Mouse (Mus musculus) lung, adult 2 months (tissue): ENCODE data around the gene Gm7544. TPM values are rescaled to one million over a fixed set of nuclear protein-coding genes. Genes with fewer than 3 reads are reported as not detected.
"Not testable (repeated sequence)": the region's sequence is repeated elsewhere in the genome, so short reads cannot be mapped to it uniquely, and the experiment has no call there.

ENCODE experiments used
- DNase-seq: peaks from one replicate; pipeline ENCODE4 v3.0.0; 2022
- H3K4me1 ChIP-seq: fragments of 200-500 bp; 2 replicates; pipeline ENCODE4 v1.6.1; 2011; ENCODE audit warnings: low read length; ENCODE audit not compliant: control insufficient read depth, insufficient read depth
- H3K4me3 ChIP-seq: fragments of 200-500 bp; replicated peaks from 2 replicates; pipeline ENCODE3; 2011; ENCODE audit warnings: low read depth, mild to moderate bottlenecking, control low read depth, low read length; ENCODE audit errors: extremely low read depth
- CTCF ChIP-seq: fragments of 200-500 bp; IDR thresholded peaks from 2 replicates; pipeline ENCODE4 v1.5.1; 2011; ENCODE audit warnings: mild to moderate bottlenecking, low read length, control low read depth; ENCODE audit not compliant: insufficient read depth
- POLR2A ChIP-seq: fragments of 200-500 bp; IDR thresholded peaks from 2 replicates; pipeline ENCODE4 v1.6.1; 2011; ENCODE audit warnings: low read depth, mild to moderate bottlenecking, control low read depth, low read length, borderline replicate concordance; ENCODE audit errors: extremely low read depth
- WGBS: fragments of 180-500 bp; shearing (Covaris S2); methylation state at CpG from one replicate; pipeline ENCODE4 v1.1.7; 2018; 5-methylcytosine and 5-hydroxymethylcytosine counted together
- polyA plus RNA-seq: library from polyadenylated mRNA; depleted of rRNA; stranded (reverse); fragments of >200 nt; gene quantifications from 2 replicates; pipeline ENCODE4 v1.2.3, GENCODE M21; 2012; rRNA removed

The Gm7544 gene
- not detected in 2 replicates for polyA plus RNA-seq

- H3K4me3 ChIP-seq, DNase-seq, H3K4me1 ChIP-seq: not testable (repeated sequence)
Observed at GRCm38 (mm10) chr1:82955913-82956312, at the start of gene Gm7544. Gm7544 (minus strand) TSS chr1:82956013.

GRCm38 (mm10) chr1:83000306-83000705 lies 44.5 kb upstream of the Gm7544 start, which contains the start of gene Gm47959:
Gm47959 (plus strand) TSS chr1:83000548.
- not testable (repeated sequence) for H3K4me3 ChIP-seq, DNase-seq, H3K4me1 ChIP-seq
- 97% methylated on average over 9 of the region's 9 CpGs for WGBS

GRCm38 (mm10) chr1:82993947-82994346 lies 38.1 kb upstream of the Gm7544 start:
- TF ChIP-seq POLR2A (no peak), CTCF (no peak)
- Histone ChIP-seq H3K4me1 (no peaks in the 10 kb centered on the region), H3K4me3 (no peak overlapping the region)
- no peak for DNase-seq
- WGBS = 89% methylated on average over 3 of the region's 3 CpGs

GRCm38 (mm10) chr1:82992093-82992492 lies 36.3 kb upstream of the Gm7544 start:
- Histone ChIP-seq H3K4me3 (no peak overlapping the region), H3K4me1 (peaks cover 2% of the 10 kb centered on the region; the same call in 1 of the 2 replicates)
- 84% methylated on average over 6 of the region's 6 CpGs for WGBS
- no peak for DNase-seq
- TF ChIP-seq CTCF = no peak
- no peak for TF ChIP-seq POLR2A

- Histone ChIP-seq H3K4me3 (no peak overlapping the region), H3K4me1 (peaks cover 2% of the 10 kb centered on the region; the same call in 1 of the 2 replicates)
- TF ChIP-seq CTCF (no peak), POLR2A (no peak)
- WGBS = 89% methylated on average over 3 of the region's 3 CpGs
- DNase-seq = no peak
Observed at GRCm38 (mm10) chr1:82991596-82991995, 35.8 kb upstream of the Gm7544 start.

- TF ChIP-seq POLR2A (no peak), CTCF (no peak)
- H3K4me1 ChIP-seq = peaks cover 2% of the 10 kb centered on the region; the same call in 1 of the 2 replicates
- DNase-seq = no peak
- H3K4me3 ChIP-seq = no peak overlapping the region
- 66% methylated on average over 4 of the region's 4 CpGs for WGBS
Observed at GRCm38 (mm10) chr1:82991062-82991461, 35.2 kb upstream of the Gm7544 start.

- TF ChIP-seq POLR2A (no peak), CTCF (peak; percentile 58; the same call in 1 of the 2 replicates)
- peaks cover 2% of the 10 kb centered on the region; the same call in 1 of the 2 replicates for H3K4me1 ChIP-seq
- DNase-seq = no peak
- H3K4me3 ChIP-seq = no peak overlapping the region
- 20% methylated on average over 4 of the region's 4 CpGs for WGBS
Observed at GRCm38 (mm10) chr1:82987530-82988198, 31.9 kb upstream of the Gm7544 start.

- no peak for DNase-seq
- TF ChIP-seq POLR2A (no peak), CTCF (no peak)
- WGBS = 85% methylated on average over 6 of the region's 6 CpGs
- peaks cover 2% of the 10 kb centered on the region; the same call in 1 of the 2 replicates for H3K4me1 ChIP-seq
- H3K4me3 ChIP-seq = no peak overlapping the region
Observed at GRCm38 (mm10) chr1:82986738-82987137, 30.9 kb upstream of the Gm7544 start.

- Histone ChIP-seq H3K4me1 (peaks cover 15% of the 10 kb centered on the region), H3K4me3 (no peak overlapping the region)
- no peak for DNase-seq
- TF ChIP-seq CTCF (no peak), POLR2A (no peak)
Observed at GRCm38 (mm10) chr1:82977840-82978239, 22.0 kb upstream of the Gm7544 start.

- 43% methylated on average over 5 of the region's 5 CpGs for WGBS
- no peak for DNase-seq
- H3K4me1 ChIP-seq = peaks cover 20% of the 10 kb centered on the region
- TF ChIP-seq POLR2A (no peak), CTCF (no peak)
- H3K4me3 ChIP-seq = no peak overlapping the region
Observed at GRCm38 (mm10) chr1:82975750-82976149, 19.9 kb upstream of the Gm7544 start.

GRCm38 (mm10) chr1:82974342-82974741 lies 18.5 kb upstream of the Gm7544 start:
- WGBS = 42% methylated on average over 9 of the region's 9 CpGs
- TF ChIP-seq CTCF (no peak), POLR2A (no peak)
- H3K4me1 ChIP-seq = peaks cover 20% of the 10 kb centered on the region
- no peak for DNase-seq
- no peak overlapping the region for H3K4me3 ChIP-seq
